Mouse (Mus musculus) stomach, embryonic 14.5 days (tissue): Measurements from ENCODE around the gene Rgs7bp. TPM values are rescaled to one million over a fixed set of nuclear protein-coding genes. Genes with fewer than 3 reads are reported as not detected.
A peak's percentile ranks its signal among the peaks of the same experiment; 100 is the strongest.
"Not testable (repeated sequence)": the region's sequence is repeated elsewhere in the genome, so short reads cannot be mapped to it uniquely, and the experiment has no call there.

Source experiments
- ATAC-seq: fragments of 200-750 bp; cut with Nextera tagmentation; 2 replicates; pipeline ENCODE4 v1.8.0; 2017; ENCODE audit warnings: low read depth, moderate TSS enrichment; ENCODE audit not compliant: insufficient number of reproducible peaks, insufficient read depth, low FRiP score
- H3K27ac ChIP-seq: fragments of 300-500 bp; sonication (generic); 2 replicates; pipeline ENCODE4 v1.5.1; 2014; ENCODE audit warnings: mild to moderate bottlenecking, low read length, moderate library complexity, mixed read lengths
- H3K27me3 ChIP-seq: fragments of 300-500 bp; sonication (generic); 2 replicates; pipeline ENCODE4 v1.6.1; 2014; ENCODE audit warnings: low read length, control low read depth, mixed read lengths; ENCODE audit not compliant: control insufficient read depth, insufficient read depth
- H3K36me3 ChIP-seq: fragments of 300-500 bp; sonication (generic); 2 replicates; pipeline ENCODE4 v1.6.1; 2014; ENCODE audit warnings: mild to moderate bottlenecking, control low read depth, low read length, moderate library complexity, mixed read lengths; ENCODE audit not compliant: control insufficient read depth, insufficient read depth
- H3K4me1 ChIP-seq: fragments of 300-500 bp; sonication (generic); 2 replicates; pipeline ENCODE4 v1.6.1; 2014; ENCODE audit warnings: low read length, control low read depth, mixed read lengths; ENCODE audit not compliant: control insufficient read depth, insufficient read depth
- H3K4me2 ChIP-seq: fragments of 300-500 bp; sonication (generic); replicated peaks from 2 replicates; pipeline ENCODE4 v1.6.1; 2014; ENCODE audit warnings: low read depth, low read length, control low read depth
- H3K4me3 ChIP-seq: fragments of 300-500 bp; sonication (generic); 2 replicates; pipeline ENCODE4 v1.5.1; 2014; ENCODE audit warnings: low read depth, low read length, control low read depth
- H3K9ac ChIP-seq: fragments of 300-500 bp; sonication (generic); replicated peaks from 2 replicates; pipeline ENCODE4 v1.6.1; 2014; ENCODE audit warnings: low read depth, mild to moderate bottlenecking, control low read depth, low read length, moderate library complexity, mixed read lengths
- H3K9me3 ChIP-seq: fragments of 300-500 bp; sonication (generic); 2 replicates; pipeline ENCODE4 v1.6.1; 2016; ENCODE audit warnings: low read depth, low read length, control low read depth; ENCODE audit not compliant: control insufficient read depth
- WGBS: fragments of 180-500 bp; shearing (Covaris S2); extraction: QIAGEN DNeasy Blood & Tissue Kit; methylation state at CpG from one replicate; pipeline ENCODE4 v1.1.7; 2014; 5-methylcytosine and 5-hydroxymethylcytosine counted together
- polyA plus RNA-seq: library from polyadenylated mRNA; unstranded; fragments of >200 nt; fragmentation: Nextera tagmentation; extraction: Ambion mirVana; gene quantifications from 2 replicates; pipeline ENCODE4 v1.2.1, GENCODE M21; 2014

Rgs7bp gene
- polyA plus RNA-seq, 1 experiment from 2014 or later, result 1.7 TPM

GRCm38 (mm10) chr13:104938966-104939593, 115.7 kb downstream of the Rgs7bp start:
- H3K27ac ChIP-seq, result no peak overlapping the region
- H3K4me1 ChIP-seq, result 0 out of 2 replicates have a peak, but pooled peaks cover 5% of the 10 kb centered on the region
- H3K36me3 ChIP-seq, result no peaks in the 10 kb centered on the region
- no peaks in the 10 kb centered on the region for H3K27me3 ChIP-seq
- 70% methylated on average over 13 of the region's 13 CpGs for WGBS
- no peak overlapping the region for H3K4me2 ChIP-seq
- no peak for ATAC-seq
- no peak overlapping the region for H3K4me3 ChIP-seq
- no peak overlapping the region for H3K9ac ChIP-seq
- no peaks in the 10 kb centered on the region for H3K9me3 ChIP-seq

GRCm38 (mm10) chr13:104937759-104938158, 117.0 kb downstream of the Rgs7bp start:
- 18% methylated on average over 5 of the region's 6 CpGs for WGBS
- H3K27me3 ChIP-seq, result no peaks in the 10 kb centered on the region

GRCm38 (mm10) chr13:104936586-104936985, 118.1 kb downstream of the Rgs7bp start:
- Histone ChIP-seq H3K27ac (no peak overlapping the region), H3K9ac (no peak overlapping the region), H3K9me3 (no peaks in the 10 kb centered on the region), H3K4me3 (no peak overlapping the region), H3K36me3 (no peaks in the 10 kb centered on the region), H3K4me1 (0 out of 2 replicates have a peak, but pooled peaks cover 5% of the 10 kb centered on the region), H3K27me3 (no peaks in the 10 kb centered on the region), H3K4me2 (no peak overlapping the region)
- whole genome bisulfite sequencing, result 95% methylated on average over 2 of the region's 2 CpGs
- no peak for ATAC-seq

More at GRCm38 (mm10) chr13:104937759-104938158, 117.0 kb downstream of the Rgs7bp start:
- no peak for ATAC-seq
- Histone ChIP-seq H3K36me3 (no peaks in the 10 kb centered on the region), H3K27ac (no peak overlapping the region), H3K9ac (peak overlapping the region; percentile 10; the same call in 1 of the 2 replicates), H3K4me1 (0 out of 2 replicates have a peak, but pooled peaks cover 5% of the 10 kb centered on the region), H3K4me3 (peak overlapping the region; percentile 9; the same call in 1 of the 2 replicates), H3K9me3 (no peaks in the 10 kb centered on the region), H3K4me2 (peak overlapping the region; percentile 38)

- ATAC-seq, result no peak
- H3K27me3 ChIP-seq, result no peaks in the 10 kb centered on the region
- 77% methylated on average over 6 of the region's 6 CpGs for WGBS
- no peak overlapping the region for H3K9ac ChIP-seq
- H3K27ac ChIP-seq, result no peak overlapping the region
- no peaks in the 10 kb centered on the region for H3K4me1 ChIP-seq
- no peak overlapping the region for H3K4me3 ChIP-seq
- no peaks in the 10 kb centered on the region for H3K9me3 ChIP-seq
- H3K4me2 ChIP-seq, result no peak overlapping the region
- no peaks in the 10 kb centered on the region for H3K36me3 ChIP-seq
Observed at GRCm38 (mm10) chr13:104931635-104932532, 122.8 kb downstream of the Rgs7bp start.

GRCm38 (mm10) chr13:104930814-104931213, 123.9 kb downstream of the Rgs7bp start:
- H3K4me3 ChIP-seq, result no peak overlapping the region
- no peaks in the 10 kb centered on the region for H3K36me3 ChIP-seq
- 76% methylated on average over 3 of the region's 3 CpGs for WGBS
- ATAC-seq, result no peak
- H3K27ac ChIP-seq, result no peak overlapping the region
- H3K4me1 ChIP-seq, result no peaks in the 10 kb centered on the region
- H3K4me2 ChIP-seq, result no peak overlapping the region
- H3K9me3 ChIP-seq, result no peaks in the 10 kb centered on the region
- H3K9ac ChIP-seq, result no peak overlapping the region
- H3K27me3 ChIP-seq, result no peaks in the 10 kb centered on the region

- no peak for ATAC-seq
- no peak overlapping the region for H3K9ac ChIP-seq
- no peaks in the 10 kb centered on the region for H3K9me3 ChIP-seq
- 79% methylated on average over 16 of the region's 16 CpGs for WGBS
- no peak overlapping the region for H3K4me2 ChIP-seq
- no peak overlapping the region for H3K27ac ChIP-seq
- no peaks in the 10 kb centered on the region for H3K27me3 ChIP-seq
- H3K36me3 ChIP-seq, result no peaks in the 10 kb centered on the region
- no peak overlapping the region for H3K4me3 ChIP-seq
- no peaks in the 10 kb centered on the region for H3K4me1 ChIP-seq
Observed at GRCm38 (mm10) chr13:104918663-104919062, 136.1 kb downstream of the Rgs7bp start.

GRCm38 (mm10) chr13:104916771-104917170, 138.0 kb downstream of the Rgs7bp start:
- H3K9me3 ChIP-seq, H3K36me3 ChIP-seq, ATAC-seq, H3K27me3 ChIP-seq, H3K4me1 ChIP-seq, H3K9ac ChIP-seq, H3K27ac ChIP-seq, H3K4me2 ChIP-seq, H3K4me3 ChIP-seq: not testable (repeated sequence)
- 80% methylated on average over 6 of the region's 6 CpGs for WGBS

GRCm38 (mm10) chr13:104916106-104916505, 138.6 kb downstream of the Rgs7bp start:
- Histone ChIP-seq H3K4me1 (no peaks in the 10 kb centered on the region), H3K4me3 (no peak overlapping the region), H3K9me3 (no peaks in the 10 kb centered on the region), H3K27me3 (no peaks in the 10 kb centered on the region), H3K36me3 (no peaks in the 10 kb centered on the region), H3K27ac (no peak overlapping the region), H3K4me2 (no peak overlapping the region), H3K9ac (no peak overlapping the region)
- no peak for ATAC-seq
- 94% methylated on average over 2 of the region's 2 CpGs for WGBS
